Mouse (Mus musculus) thymus, adult 18-20 months (tissue): ENCODE measurements around the gene Kcnq4.

Experiments used
- DNase-seq, 2 experiments: peaks; one replicate each; pipeline ENCODE4 v3.0.0; 2022; ENCODE audit warnings: mixed read lengths in 2 of 2

Gene Kcnq4

DNA sequence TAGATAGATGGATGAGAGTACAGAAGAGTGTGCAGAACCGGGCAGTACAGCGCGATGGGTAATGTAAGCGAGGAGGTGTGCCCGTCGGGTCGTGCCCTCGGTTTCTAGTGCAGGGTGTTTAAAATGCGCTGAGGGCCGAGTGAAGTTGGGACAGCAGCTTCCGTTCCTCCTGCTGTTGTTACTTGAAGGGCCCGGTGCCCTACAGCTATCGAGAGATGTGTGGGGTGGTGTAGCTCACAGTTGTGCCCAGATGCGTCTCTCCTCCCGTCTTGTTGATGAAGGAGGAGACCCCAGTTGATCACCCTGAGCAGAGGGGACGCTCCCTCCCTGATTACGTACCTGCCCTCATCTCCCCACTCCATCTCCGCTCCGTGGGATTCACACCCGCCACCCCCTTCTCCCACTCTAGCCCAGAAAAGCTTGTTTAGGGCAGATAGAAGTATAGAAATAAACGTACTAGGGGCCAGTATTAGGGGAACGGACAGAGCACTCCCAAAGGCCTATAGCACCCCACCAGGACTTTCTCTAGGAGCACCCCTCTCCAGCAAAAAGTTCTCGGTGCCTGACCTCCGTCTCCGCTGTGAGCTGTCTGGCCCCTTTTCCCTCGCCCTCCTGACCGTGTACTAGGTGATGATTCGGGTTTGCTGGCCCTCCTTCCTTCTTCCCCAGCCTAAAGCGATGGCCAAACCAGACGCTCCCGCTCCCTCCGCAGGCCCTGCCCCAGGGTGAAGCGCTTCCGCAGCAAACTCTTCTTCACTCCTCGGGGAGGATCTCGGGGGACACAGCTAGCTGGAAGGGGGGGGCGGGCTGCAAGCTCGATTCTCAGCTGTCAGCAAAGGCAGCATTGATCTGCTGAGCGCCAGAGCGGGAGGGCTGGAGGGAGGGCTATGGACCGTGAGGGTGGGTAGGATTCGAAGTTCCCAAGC, at the start of gene Kcnq4:
TSS of gene Kcnq4 (minus strand) at position 672 of the 926 bp plus-strand sequence.
- no peak for DNase-seq

DNA sequence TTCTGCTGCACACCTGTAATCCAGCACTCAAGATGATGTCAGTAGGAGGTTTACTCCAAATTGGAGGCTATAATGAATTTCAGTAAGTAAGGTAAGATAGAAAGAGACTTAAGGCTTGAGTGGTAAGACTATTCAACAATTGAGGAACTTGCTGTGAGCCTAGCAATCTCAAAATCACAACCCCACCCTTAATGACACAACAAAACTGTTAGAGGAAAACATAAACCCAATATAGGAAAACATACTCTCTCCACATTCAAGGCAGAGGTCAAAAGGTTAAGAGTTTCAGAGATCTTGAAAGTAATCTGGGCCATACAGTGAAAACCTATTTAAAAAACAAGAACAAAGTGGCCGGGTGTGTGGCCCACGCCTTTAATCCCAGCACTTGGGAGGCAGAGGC, 48.3 kb upstream of the Kcnq4 start:
- no peak for DNase-seq

DNA sequence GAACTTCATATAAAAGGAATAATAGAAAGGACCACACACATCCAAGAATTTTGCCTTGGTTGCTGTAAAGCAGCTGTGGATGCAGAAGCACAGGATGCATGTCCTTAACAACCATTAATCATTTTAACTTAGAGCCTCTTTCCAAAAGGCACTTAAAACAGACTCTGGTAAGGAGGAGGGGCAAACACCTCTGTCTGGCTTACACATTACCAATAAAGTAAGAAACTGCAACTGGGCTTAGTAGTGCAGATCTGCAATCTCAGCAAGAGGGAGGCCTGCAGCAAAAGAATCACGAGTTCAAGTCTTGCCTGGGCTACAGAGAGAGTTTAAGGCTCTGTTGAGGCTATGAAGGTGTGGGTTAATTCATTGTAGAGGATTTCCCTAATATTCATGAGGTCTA, 47.2 kb upstream of the Kcnq4 start:
- no peak for DNase-seq

DNA sequence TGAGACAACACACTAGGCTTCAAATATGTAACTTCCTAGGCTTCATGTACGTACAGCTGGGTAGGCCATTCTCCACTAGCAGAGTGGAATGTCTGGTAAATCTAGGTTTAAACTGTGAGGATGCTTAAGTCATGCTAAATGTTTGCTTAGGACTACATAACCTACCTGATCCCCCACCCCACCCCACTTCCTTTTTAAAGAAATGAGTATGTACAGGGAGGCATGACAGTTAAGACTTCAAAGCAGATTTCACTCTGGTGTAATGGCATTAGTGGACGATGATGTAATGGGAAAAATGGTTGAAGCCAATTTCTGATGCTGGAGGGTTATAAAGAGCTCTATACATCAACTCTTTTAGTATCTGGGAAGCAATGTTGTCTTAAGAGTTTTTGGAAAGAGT, 44.5 kb upstream of the Kcnq4 start:
- no peak for DNase-seq

DNA sequence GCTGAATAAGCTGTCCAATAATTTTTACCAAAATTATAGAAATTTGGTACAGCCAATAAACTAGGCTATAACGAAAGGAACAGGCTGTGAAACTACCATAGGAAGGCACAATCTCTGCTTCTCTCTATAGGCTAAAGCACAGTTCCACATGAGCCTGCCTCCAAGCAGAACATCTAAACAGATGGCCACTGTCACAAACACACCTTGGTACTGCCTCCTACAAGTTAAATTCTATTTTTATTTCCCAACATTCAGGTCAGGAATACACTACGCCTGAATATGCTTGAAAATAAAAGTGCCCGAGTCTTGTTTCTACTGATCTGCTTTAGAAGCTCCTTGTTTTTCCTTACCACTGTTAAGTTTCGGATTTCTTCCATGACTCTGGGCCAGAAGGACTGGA, 41.6 kb upstream of the Kcnq4 start:
- DNase-seq = no peak

DNA sequence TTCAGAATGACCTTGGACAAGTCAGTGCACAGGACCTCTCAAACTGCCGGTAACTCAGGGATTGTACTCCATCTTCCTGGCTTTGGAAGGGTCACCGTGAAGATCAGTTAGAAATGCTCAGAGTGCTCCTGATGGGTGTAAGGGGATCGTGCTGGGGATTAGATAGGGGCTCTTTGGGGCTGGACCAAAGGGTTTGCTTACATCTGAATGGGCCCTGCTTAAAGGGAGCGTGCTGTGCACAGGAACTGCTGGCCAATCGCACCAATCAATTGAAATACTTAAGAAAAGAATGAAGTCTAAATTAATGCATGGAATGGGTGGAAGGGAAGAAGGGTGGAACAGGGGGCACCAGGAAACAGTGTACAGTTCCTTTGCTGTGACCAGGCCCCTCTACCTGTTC, 7.4 kb upstream of the Kcnq4 start:
- DNase-seq = no peak

DNA sequence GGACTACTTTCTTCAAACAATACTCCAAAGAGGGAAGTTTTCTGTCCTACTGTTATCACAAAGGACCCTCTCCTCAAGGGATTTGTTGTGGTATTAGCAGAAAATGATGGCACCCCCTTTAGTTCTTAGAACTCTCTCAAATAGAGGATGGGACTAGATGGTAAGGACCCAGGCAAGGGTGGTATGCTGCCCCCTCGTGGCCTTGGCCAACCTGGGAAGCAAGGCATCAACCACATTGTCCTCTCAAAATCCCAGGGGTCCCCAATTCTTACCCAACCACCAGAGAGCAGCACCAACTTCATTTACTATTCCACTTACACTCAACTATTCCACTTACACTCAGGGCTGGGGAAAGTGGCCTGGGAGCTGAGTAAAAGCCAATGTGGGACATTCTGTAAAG, 6.9 kb upstream of the Kcnq4 start:
- peak; percentile 35 to 40 for DNase-seq

DNA sequence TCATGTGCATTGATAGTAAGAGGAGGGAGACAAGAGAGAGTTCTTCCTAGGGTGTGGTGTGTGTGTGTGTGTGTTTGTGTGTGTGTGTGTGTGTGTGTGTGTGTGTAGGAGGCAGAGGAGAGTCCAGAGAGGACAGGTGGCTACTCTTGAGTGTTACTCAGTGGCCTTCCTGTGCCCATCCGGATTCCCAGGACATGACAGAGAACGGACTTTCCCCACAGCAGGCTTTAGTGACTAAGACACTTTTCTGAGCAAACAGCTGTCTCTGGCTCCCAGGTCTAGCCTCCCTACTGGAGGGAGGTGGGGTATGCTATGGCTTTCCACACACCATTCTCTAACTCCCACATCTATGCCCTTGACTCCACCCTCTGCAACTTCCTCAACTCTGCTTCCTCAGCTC, 1.2 kb upstream of the Kcnq4 start:
- DNase-seq = no peak

DNA sequence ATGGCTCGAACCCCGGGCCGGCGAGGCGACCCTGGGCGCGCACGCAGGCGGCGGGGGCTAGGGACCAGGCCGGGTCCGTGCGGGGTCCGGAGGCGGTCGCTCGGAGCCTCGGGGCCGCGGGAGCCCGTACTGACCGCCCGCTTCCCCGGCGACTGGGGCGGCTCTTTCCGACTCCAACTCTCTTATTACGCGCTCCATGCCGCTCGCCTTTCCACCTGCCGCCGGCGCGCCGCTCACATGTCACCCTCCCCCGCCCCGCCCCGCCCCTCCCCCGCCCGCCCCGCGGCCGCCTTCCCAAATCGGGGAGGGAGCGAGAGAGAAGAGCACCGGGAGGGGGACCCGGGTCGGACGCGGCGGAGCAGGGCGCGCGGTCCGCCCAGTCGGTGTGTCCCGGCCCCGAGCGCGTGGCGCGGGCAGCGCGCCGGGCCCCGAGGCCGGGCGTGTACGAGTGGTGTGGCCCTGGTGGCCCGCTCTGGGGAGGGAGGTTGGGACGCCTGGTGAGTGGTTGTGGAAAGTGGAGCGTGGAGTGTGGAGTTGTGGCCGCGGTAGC, 1.1 kb downstream of the Kcnq4 start:
- no peak for DNase-seq

DNA sequence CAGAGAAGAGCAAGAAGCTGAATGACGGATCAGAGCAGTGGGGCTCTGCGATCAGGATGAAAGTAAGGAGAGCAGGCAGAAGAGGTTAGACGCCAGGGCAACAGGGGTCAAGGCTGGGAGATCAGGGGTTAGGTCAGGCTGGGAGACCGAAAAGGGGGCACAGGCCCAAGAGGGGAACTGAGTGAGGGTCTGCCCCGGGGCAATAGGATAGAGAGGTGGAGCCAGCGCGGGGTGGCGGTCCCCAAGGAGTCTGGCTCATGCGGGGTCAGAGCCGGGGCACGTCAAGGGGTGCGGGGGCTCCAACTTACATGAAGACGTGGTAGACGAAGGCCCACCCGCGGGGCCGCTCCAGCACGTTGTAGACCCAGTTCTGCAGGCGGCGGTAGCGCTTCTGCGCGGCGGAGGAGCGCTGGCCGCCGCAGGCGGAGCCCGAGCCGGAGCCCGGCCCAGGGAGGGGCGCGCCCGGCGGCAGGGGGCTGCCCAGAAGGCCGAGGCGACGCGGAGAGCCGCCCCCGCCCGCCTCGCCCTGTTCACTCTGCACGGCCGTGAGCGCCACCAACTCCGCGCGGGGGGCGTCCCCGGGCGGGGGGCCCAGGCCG, 1.8 kb downstream of the Kcnq4 start:
- no peak for DNase-seq

DNA sequence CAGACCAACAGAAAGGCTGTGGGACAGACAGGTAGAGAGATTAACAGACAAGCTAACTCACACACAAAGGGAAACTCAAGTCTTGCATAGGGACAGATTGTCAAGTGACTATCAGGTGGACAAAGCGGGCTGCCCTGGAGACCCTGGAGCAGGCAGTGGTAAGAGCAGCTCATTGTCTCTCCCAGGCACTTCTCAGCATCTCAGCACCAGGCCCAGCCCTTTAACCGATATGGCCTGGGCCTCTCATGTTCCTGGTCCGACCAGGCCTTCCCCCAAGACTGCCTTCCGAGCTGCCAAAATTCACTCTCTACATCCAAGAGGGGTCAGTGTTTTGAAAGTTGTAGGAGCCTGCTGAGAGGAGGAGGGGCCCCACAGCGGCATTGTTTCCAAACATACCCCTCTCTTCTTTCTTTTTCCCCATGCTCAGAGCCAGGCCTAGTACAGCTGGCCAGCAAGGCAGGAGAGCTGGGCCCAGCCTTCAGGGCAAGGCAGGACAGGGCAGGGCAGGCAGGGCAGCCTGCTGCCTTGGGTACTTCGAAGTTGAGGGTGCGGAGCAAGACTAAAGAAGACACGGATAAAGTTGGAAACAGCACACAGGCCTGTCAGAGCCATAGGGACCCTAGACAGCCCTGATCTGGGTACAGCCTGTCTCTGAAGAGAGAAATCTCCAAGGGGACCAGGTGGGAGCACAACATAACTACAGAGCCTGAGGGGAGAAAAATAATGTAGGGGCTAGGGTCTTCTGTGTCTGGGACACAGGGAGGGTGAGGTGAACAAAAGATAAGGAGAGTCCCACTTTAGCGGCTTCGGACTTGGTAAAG, 2.5 kb downstream of the Kcnq4 start:
- DNase-seq = no peak

DNA sequence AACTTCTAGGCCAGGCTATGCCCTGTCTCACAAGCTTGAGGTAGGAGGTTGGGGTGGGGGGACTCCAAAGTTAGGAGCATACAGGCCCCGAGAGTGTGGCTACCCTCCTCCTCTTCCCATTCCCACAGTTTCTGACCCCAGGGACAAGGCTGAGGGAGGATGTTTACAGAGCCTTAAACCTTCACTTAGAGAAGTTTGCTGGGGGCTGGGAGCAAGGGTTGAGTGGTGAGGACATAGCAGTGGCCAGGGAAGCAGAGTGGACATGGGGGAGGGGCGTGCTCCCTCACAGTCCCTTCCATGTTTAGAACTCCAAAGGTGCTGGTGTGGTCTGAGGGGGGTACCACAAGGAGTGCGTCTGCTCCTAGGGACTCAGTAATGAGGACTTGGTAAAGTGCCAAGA, 4.8 kb downstream of the Kcnq4 start:
- no peak for DNase-seq

DNA sequence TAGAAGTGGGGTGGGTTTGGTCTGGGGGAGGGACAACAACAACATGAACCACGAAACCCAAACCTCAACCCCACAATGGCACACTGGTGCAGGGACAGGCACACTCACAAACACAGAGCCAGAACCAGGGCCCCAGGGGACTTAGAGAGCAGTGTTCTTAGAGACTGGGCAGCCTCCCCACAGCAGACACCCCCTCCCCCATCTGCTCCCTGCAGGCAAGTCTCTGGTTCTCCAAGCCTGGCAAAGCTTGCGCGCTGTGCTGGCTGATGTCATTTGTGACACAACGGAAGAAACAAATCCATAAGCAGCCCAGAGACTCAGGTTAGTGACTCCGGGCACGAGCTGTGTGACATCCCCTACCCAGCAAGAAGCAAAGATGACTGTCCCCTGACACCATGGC, 7.1 kb downstream of the Kcnq4 start:
- no peak for DNase-seq

DNA sequence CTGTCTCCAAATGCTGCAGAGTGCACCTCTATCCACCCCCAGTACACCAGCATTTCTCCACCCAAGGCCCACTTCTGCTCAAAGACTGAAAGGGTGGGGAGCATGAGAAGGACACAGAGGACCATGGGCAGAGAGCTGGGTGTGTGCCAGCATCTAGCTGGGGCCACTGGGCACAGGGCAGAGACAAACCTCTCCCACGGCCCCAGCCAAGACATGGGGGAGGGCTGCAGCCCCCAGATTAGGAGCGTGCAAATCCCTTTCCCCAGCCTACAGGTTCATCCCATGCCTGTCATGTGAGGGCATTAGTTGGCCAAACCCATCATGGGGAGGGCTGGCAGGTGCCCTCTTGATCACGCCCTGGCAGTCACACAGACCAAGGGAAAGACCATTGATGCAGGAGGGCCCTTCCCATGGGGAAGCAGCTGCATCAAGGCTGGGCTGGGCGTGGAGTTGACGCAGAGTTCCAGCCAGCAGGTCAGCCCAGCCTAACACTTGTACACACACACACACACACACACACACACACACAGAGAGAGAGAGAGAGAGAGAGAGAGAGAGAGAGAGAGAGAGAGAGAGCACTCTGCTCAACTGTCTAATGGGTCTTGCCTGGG, 14.3 kb downstream of the Kcnq4 start:
- no peak for DNase-seq

DNA sequence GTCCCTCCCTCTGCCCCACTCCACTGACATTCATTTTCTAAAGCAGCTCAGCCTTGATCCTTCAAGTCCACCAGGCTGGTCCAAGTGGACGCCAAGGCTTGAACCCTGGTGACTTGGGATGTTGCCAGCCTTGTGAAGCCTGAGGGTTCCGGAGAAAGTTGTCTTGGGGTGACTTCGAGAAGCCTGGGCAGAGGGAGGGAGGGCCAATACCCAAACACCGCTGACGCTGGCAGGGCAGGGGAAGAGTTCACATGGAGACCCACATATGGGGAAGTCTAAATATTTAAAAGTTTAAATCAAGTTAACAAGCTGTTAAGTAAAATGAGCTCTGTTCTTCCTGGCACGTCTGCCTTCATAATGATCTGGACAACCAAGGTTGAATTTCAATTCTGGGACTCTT, 15.7 kb downstream of the Kcnq4 start:
- no peak for DNase-seq

DNA sequence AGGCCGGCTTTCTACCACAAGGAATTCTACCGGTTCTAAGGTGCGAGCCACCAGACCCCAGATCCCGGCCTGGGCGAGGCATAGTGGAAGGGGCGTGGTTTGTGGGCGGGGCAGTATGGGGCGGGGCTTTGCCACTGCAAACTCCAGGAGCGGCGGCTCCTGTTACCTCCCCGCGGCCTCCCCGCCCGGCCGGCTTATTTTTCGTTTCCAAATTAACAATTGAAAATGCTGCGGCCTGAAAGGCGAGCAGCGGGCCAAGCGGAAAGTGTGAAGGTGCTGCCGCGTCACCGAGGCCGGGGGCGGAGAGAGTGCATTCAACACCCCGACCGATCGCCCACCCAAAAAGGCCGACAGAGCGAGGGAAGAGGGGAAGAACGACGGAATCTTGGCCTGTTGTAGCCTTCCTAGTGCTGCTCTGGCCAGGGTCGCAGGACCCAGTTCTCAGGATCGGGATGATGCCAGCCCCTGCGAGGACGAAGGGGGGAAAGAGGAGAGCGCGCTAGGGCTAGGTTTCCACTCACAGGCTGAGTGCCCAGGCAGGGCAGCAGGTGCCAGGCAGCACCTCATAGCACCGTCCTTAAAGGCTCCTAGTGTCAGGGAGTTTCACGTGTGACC, 17.3 kb downstream of the Kcnq4 start:
- DNase-seq = peak; percentile 37

DNA sequence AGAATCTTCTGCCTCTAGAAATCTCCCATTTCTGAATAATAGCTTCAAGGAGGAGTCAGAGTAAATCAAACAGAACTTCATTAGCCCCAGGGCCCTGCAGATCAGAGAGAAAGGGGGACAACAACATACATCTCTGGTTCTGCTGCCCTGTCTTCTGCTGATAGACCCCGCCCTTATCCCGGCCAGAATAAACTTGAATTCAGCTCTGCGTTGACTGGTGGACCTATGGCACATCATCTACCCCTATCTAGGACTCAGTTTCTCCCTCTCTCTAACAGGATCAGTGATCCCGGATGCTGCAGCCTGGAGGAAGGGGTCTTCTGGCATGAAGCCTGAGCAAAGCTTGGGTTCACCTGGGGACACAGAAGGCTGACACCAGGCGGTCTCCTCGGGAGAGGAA, 17.8 kb downstream of the Kcnq4 start:
- no peak for DNase-seq

DNA sequence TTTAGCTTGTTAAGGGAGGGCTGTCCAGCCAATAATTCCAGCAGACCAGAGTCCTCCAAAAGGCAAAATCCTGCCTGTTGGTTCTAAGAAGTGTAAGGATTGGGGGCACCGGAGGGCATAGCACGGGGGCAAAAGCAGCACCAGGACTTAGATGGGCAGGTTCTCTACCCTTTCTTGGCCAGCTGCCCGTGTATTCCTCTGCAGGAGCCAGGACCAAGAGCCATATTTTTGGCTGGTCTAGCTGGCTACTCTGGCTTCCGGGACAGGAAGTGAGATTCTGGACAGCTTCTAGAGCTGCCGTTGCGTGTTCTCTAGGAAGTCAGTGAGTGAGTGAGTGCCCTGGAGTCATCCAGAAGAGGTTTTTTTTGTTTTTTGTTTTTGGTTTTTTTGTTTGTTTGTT, 18.3 kb downstream of the Kcnq4 start:
- DNase-seq = no peak

DNA sequence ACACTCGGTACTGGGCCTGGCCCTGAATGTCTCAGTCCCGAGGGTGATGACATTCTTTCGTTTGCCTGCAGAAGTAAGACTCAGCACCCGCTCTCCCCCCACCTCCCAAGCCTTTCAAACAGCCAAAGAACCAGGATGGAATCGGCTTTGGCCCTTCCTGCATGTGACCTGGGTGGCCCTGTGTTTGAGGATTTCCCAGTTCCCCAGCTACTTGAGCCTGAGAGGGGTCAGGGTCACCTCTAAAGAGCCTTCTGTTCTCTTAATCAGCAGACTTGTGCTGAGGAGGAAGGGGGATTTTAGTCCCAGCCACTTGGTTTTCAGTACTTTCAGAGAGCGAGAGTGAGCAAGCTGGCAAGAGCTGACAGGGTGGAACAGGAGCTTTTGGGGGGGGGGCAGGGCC, 19.0 kb downstream of the Kcnq4 start:
- no peak for DNase-seq

DNA sequence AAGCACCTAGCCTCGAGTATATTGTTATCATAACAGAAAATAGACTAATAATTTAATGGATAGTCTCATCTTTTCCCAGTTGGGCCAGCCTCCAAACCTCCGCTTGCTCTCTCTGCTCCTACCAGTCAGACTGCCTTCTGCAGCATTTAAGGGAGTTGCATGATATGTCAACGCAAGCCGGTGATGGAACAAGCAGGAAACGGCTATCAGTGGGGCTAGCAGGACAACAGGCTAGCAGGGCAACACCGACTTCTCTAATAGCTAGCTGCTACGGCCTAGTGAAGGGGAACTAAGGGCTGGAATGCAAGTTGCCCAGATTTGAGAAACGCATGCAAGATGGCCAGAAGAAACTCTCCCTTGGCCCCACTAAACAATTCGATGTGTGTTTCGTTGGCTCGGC, 20.6 kb downstream of the Kcnq4 start:
- DNase-seq = no peak

DNA sequence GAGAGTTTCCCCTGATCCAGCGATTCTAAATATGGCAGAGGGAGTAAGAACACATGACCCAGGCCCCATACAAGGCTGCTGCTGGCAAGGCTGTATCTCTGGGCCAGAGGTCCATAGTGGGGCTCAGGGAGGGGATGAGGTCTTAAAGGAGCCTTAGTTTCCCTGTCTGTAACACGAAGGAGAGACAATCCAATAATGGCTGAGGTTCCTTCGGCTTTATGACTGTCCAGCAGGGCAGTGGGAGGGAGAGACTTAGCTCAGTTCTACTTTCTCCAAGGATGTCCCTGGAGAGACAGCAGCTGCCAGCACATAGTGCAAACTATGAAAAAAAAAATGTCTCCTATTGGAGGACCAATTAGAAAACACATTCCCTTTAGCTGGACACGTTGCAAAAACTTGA, 22.2 kb downstream of the Kcnq4 start:
- no peak for DNase-seq

DNA sequence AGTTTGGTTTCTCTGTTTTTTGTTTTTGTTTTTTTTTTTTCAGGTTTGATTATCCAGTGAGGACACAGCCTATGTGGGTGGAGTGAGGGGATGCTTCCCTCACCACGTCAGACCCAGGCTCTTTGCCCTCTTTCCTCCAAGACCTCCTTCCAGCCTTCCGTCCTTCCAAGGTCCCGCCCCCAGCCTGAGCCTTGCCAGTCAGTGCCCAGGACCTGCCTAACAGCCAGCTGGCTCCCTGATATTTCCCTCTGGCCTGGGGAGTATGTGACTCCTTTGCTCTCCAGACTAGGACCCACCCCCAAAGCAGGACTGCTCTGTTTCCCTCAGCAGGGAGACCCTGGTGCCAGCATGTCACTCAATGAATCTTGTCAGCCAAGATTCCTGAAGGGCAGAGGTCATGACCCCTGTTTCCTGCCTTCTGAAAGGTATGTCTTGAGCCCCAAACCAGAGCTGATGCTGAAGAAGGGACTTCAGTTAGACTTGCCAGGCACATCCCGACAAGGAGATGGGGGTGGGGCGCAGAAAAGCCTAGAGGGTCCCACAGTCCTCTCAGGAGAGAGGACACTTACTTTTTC, 22.8 kb downstream of the Kcnq4 start:
- no peak for DNase-seq
